Mouse (Mus musculus): ENCODE data around the gene Jdp2. TPM values are rescaled to one million over a fixed set of nuclear protein-coding genes. Genes with fewer than 3 reads are reported as not detected.
A peak's percentile ranks its signal among the peaks of the same experiment; 100 is the strongest.

Jdp2 gene
- 1.3 and 2.2 TPM in 2 replicates for polyA plus RNA-seq (2014; fragmentation: Nextera tagmentation; extraction: Ambion mirVana)

- Histone ChIP-seq H3K36me3 (ENCODE audit: insufficient read depth) (no peaks in the 10 kb centered on the region), H3K27me3 (ENCODE audit: insufficient read depth, low read length) (no peaks in the 10 kb centered on the region), H3K27ac (ENCODE audit: low read depth) (peak within 1 kb of the TSS; percentile 89), H3K9ac (peak within 1 kb of the TSS; percentile 83), H3K4me3 (ENCODE audit: low read depth, low read length) (peak within 1 kb of the TSS; percentile 78), H3K9me3 (ENCODE audit: low read depth, low read length) (no peaks in the 10 kb centered on the region), H3K4me1 (ENCODE audit: insufficient read depth) (peaks cover 14% of the 10 kb centered on the region), H3K4me2 (peak within 1 kb of the TSS; percentile 89)
- DNase-seq (peak; percentile 95), ATAC-seq (ENCODE audit: insufficient read depth) (peak; percentile 96)
- under 1% methylated on average over 84 of the region's 90 CpGs for WGBS
- peak; percentile 51 for TF ChIP-seq CTCF (IDR thresholded peaks at IDR 0.05; ENCODE audit: low read depth)
Observed at GRCm38 (mm10) chr12:85598611-85599477, at the start of gene Jdp2. Jdp2 (plus strand) TSS chr12:85599027.

GRCm38 (mm10) chr12:85549661-85550060 is 49.2 kb upstream of the Jdp2 start:
- H3K9ac ChIP-seq: no peak overlapping the region
- no peaks in the 10 kb centered on the region for H3K36me3 ChIP-seq (ENCODE audit: insufficient read depth)
- DNase-seq (no peak), ATAC-seq (ENCODE audit: insufficient read depth) (no peak)
- no peaks in the 10 kb centered on the region for H3K27me3 ChIP-seq (ENCODE audit: insufficient read depth, low read length)
- TF ChIP-seq CTCF (IDR thresholded peaks at IDR 0.05; ENCODE audit: low read depth): no peak
- H3K9me3 ChIP-seq (ENCODE audit: low read depth, low read length): no peaks in the 10 kb centered on the region
- no peak overlapping the region for H3K4me3 ChIP-seq (ENCODE audit: low read depth, low read length)
- H3K27ac ChIP-seq (ENCODE audit: low read depth): no peak overlapping the region
- no peak overlapping the region for H3K4me2 ChIP-seq
- 86% methylated on average over 8 of the region's 8 CpGs for WGBS
- H3K4me1 ChIP-seq (ENCODE audit: insufficient read depth): peaks cover 9% of the 10 kb centered on the region; the same call in 1 of the 2 replicates

GRCm38 (mm10) chr12:85550435-85550834 is 48.4 kb upstream of the Jdp2 start:
- Histone ChIP-seq H3K27me3 (ENCODE audit: insufficient read depth, low read length) (no peaks in the 10 kb centered on the region), H3K4me3 (ENCODE audit: low read depth, low read length) (no peak overlapping the region), H3K9me3 (ENCODE audit: low read depth, low read length) (no peaks in the 10 kb centered on the region), H3K4me2 (no peak overlapping the region), H3K9ac (no peak overlapping the region), H3K27ac (ENCODE audit: low read depth) (no peak overlapping the region), H3K4me1 (ENCODE audit: insufficient read depth) (peaks cover 9% of the 10 kb centered on the region; the same call in 1 of the 2 replicates), H3K36me3 (ENCODE audit: insufficient read depth) (no peaks in the 10 kb centered on the region)
- TF ChIP-seq CTCF (IDR thresholded peaks at IDR 0.05; ENCODE audit: low read depth): no peak
- no peak for ATAC-seq (ENCODE audit: insufficient read depth)
- 91% methylated on average over 4 of the region's 4 CpGs for WGBS
- DNase-seq: no peak

GRCm38 (mm10) chr12:85559299-85559698 is 39.5 kb upstream of the Jdp2 start:
- TF ChIP-seq CTCF (IDR thresholded peaks at IDR 0.05; ENCODE audit: low read depth): no peak
- no peak overlapping the region for H3K4me3 ChIP-seq (ENCODE audit: low read depth, low read length)
- H3K36me3 ChIP-seq (ENCODE audit: insufficient read depth): no peaks in the 10 kb centered on the region
- DNase-seq (no peak), ATAC-seq (ENCODE audit: insufficient read depth) (no peak)
- H3K4me1 ChIP-seq (ENCODE audit: insufficient read depth): no peaks in the 10 kb centered on the region
- no peak overlapping the region for H3K27ac ChIP-seq (ENCODE audit: low read depth)
- no peak overlapping the region for H3K9ac ChIP-seq
- 62% methylated on average over 10 of the region's 10 CpGs for WGBS
- no peaks in the 10 kb centered on the region for H3K27me3 ChIP-seq (ENCODE audit: insufficient read depth, low read length)
- H3K9me3 ChIP-seq (ENCODE audit: low read depth, low read length): no peaks in the 10 kb centered on the region
- no peak overlapping the region for H3K4me2 ChIP-seq

- H3K4me2 ChIP-seq: no peak overlapping the region
- no peak overlapping the region for H3K9ac ChIP-seq
- ATAC-seq (ENCODE audit: insufficient read depth) (no peak), DNase-seq (no peak)
- H3K4me3 ChIP-seq (ENCODE audit: low read depth, low read length): no peak overlapping the region
- TF ChIP-seq CTCF (IDR thresholded peaks at IDR 0.05; ENCODE audit: low read depth): no peak
- no peaks in the 10 kb centered on the region for H3K9me3 ChIP-seq (ENCODE audit: low read depth, low read length)
- no peaks in the 10 kb centered on the region for H3K36me3 ChIP-seq (ENCODE audit: insufficient read depth)
- WGBS: 78% methylated on average over 2 of the region's 2 CpGs
- peaks cover 6% of the 10 kb centered on the region; the same call in 1 of the 2 replicates for H3K4me1 ChIP-seq (ENCODE audit: insufficient read depth)
- H3K27me3 ChIP-seq (ENCODE audit: insufficient read depth, low read length): no peaks in the 10 kb centered on the region
- no peak overlapping the region for H3K27ac ChIP-seq (ENCODE audit: low read depth)
Observed at GRCm38 (mm10) chr12:85565441-85565840, 33.4 kb upstream of the Jdp2 start.

- Histone ChIP-seq H3K27ac (ENCODE audit: low read depth) (no peak overlapping the region), H3K9me3 (ENCODE audit: low read depth, low read length) (no peaks in the 10 kb centered on the region), H3K4me1 (ENCODE audit: insufficient read depth) (peaks cover 6% of the 10 kb centered on the region; the same call in 1 of the 2 replicates), H3K36me3 (ENCODE audit: insufficient read depth) (no peaks in the 10 kb centered on the region), H3K9ac (no peak overlapping the region), H3K4me3 (ENCODE audit: low read depth, low read length) (no peak overlapping the region), H3K27me3 (ENCODE audit: insufficient read depth, low read length) (no peaks in the 10 kb centered on the region), H3K4me2 (no peak overlapping the region)
- no peak for DNase-seq
- no peak for TF ChIP-seq CTCF (IDR thresholded peaks at IDR 0.05; ENCODE audit: low read depth)
- no peak for ATAC-seq (ENCODE audit: insufficient read depth)
- WGBS: 87% methylated on average over 3 of the region's 3 CpGs
Observed at GRCm38 (mm10) chr12:85568298-85568697, 30.5 kb upstream of the Jdp2 start.

- H3K4me1 ChIP-seq (ENCODE audit: insufficient read depth): peaks cover 6% of the 10 kb centered on the region; the same call in 1 of the 2 replicates
- WGBS: 52% methylated on average over 12 of the region's 12 CpGs
- no peaks in the 10 kb centered on the region for H3K9me3 ChIP-seq (ENCODE audit: low read depth, low read length)
- peak; percentile 16 for DNase-seq
- no peaks in the 10 kb centered on the region for H3K36me3 ChIP-seq (ENCODE audit: insufficient read depth)
- H3K27me3 ChIP-seq (ENCODE audit: insufficient read depth, low read length): no peaks in the 10 kb centered on the region
- no peak for TF ChIP-seq CTCF (IDR thresholded peaks at IDR 0.05; ENCODE audit: low read depth)
- H3K4me2 ChIP-seq: no peak overlapping the region
- H3K27ac ChIP-seq (ENCODE audit: low read depth): no peak overlapping the region
- H3K4me3 ChIP-seq (ENCODE audit: low read depth, low read length): no peak overlapping the region
- no peak overlapping the region for H3K9ac ChIP-seq
- ATAC-seq (ENCODE audit: insufficient read depth): no peak
Observed at GRCm38 (mm10) chr12:85569393-85570157, 29.3 kb upstream of the Jdp2 start.

All from lung, embryonic 14.5 days (tissue).